In the genomic region with DNA sequence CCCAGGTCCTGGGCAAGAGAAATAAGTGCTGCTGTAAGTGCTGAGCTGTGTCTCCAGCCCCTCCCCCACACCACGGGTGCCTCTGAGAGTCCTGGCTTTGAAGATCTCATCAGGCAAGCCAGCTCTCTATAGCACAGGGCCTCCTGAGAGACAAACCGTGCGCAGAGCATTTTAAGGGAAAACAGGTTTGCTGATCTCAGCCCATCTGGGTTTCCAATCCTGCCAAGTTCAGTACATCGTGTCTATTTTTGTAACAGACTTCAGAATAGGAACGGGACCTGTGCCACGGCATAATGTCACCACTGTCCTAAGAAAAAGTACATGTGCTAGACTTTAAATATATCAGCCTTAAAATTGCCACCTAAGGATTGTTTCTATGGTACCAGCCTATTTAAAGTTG, we compare ENCODE assay signal across 13 mouse cellular contexts. TPM values are rescaled to one million over a fixed set of nuclear protein-coding genes. Genes with fewer than 3 reads are reported as not detected.
DNase-seq lines count a peak whose midpoint lies in the region; ATAC-seq and TF ChIP-seq lines count a peak whose summit lies in the region.
"Had no signal": no experiment of that assay in that cellular context is flagged by ENCODE, and none has a peak within 500 bp of the region (broad histone marks: within the 10 kb centered on the region; RNA-seq: fewer than 3 reads in every experiment).

No protein-coding gene starts in this region.

- no peaks in the 10 kb centered on the region for H3K9me3 ChIP-seq in forebrain, embryonic 14.5 days (replicated peaks; ENCODE audit: control insufficient read depth, low read length)
- no peaks in the 10 kb centered on the region for H3K9me3 ChIP-seq in forebrain, embryonic 15.5 days
- H3K9me3 ChIP-seq: forebrain, embryonic 13.5 days; hindbrain, embryonic 12.5 days had no signal

- peak; percentile 9 for DNase-seq in forebrain, embryonic 14.5 days (ENCODE audit: low spot score)
- DNase-seq in cerebellum, adult 2 months = peak; percentile 54 to 79
- DNase-seq in layer of hippocampus, adult 2 months (ENCODE audit: low spot score in 2 of 2) = peak; percentile 81 to 87
- no peak for DNase-seq in urinary bladder, postnatal 10 days (ENCODE audit: low spot score)
- no peak for DNase-seq in Muller cell, postnatal 12 days (ENCODE audit: inconsistent ontology term)
- DNase-seq in spleen, postnatal 4 days (ENCODE audit: low spot score in 2 of 2) = no peak
- DNase-seq: kidney, postnatal 4 days had no signal

- no peak overlapping the region for H3K4me2 ChIP-seq in forebrain, embryonic 14.5 days (ENCODE audit: low read length)
- no peak overlapping the region for H3K4me2 ChIP-seq in forebrain, embryonic 15.5 days (replicated peaks)
- H3K4me2 ChIP-seq: forebrain, embryonic 13.5 days; hindbrain, embryonic 12.5 days had no signal

- no peaks in the 10 kb centered on the region for H3K36me3 ChIP-seq in forebrain, embryonic 14.5 days (ENCODE audit: control insufficient read depth, insufficient read depth, low read length)
- H3K36me3 ChIP-seq in forebrain, embryonic 15.5 days = no peaks in the 10 kb centered on the region
- H3K36me3 ChIP-seq: hindbrain, embryonic 12.5 days had no signal

- TF ChIP-seq POLR2A in cerebellum, adult 2 months (IDR thresholded peaks at IDR 0.05; ENCODE audit: borderline replicate concordance, insufficient read depth, low read length) = no peak
- TF ChIP-seq POLR2A in olfactory bulb, adult 2 months (IDR thresholded peaks at IDR 0.05; ENCODE audit: insufficient read depth, low read depth, low read length) = no peak

- no peak for ATAC-seq in forebrain, embryonic 14.5 days
- no peak for ATAC-seq in forebrain, embryonic 15.5 days (replicated peaks)
- ATAC-seq: forebrain, embryonic 13.5 days; lung, postnatal 0 days had no signal

- H3K27ac ChIP-seq in forebrain, embryonic 14.5 days (ENCODE audit: low read depth, low read length) = no peak overlapping the region
- H3K27ac ChIP-seq in forebrain, embryonic 15.5 days (replicated peaks) = no peak overlapping the region
- no peak overlapping the region for H3K27ac ChIP-seq in cerebellum, adult 2 months (ENCODE audit: insufficient read depth, low read length)
- H3K27ac ChIP-seq in layer of hippocampus, adult 2 months = peak overlapping the region; percentile 85
- 0 out of 2 replicates have a peak overlapping the region, but pooled peaks have one; percentile 38 for H3K27ac ChIP-seq in olfactory bulb, adult 2 months (ENCODE audit: insufficient read depth, low read depth, low read length)
- H3K27ac ChIP-seq: forebrain, embryonic 13.5 days; hindbrain, embryonic 12.5 days had no signal

- H3K4me3 ChIP-seq in forebrain, embryonic 14.5 days (ENCODE audit: low read depth, low read length) = no peak overlapping the region
- no peak overlapping the region for H3K4me3 ChIP-seq in forebrain, embryonic 15.5 days
- H3K4me3 ChIP-seq in cerebellum, adult 2 months (replicated peaks; ENCODE audit: insufficient read depth, low read depth, low read length) = no peak overlapping the region
- no peak overlapping the region for H3K4me3 ChIP-seq in layer of hippocampus, adult 2 months
- no peak overlapping the region for H3K4me3 ChIP-seq in olfactory bulb, adult 2 months (ENCODE audit: insufficient read depth, low read depth, low read length)
- H3K4me3 ChIP-seq: forebrain, embryonic 13.5 days; hindbrain, embryonic 12.5 days had no signal

- H3K27me3 ChIP-seq in forebrain, embryonic 14.5 days (replicated peaks; ENCODE audit: control insufficient read depth, insufficient read depth, low read length) = no peaks in the 10 kb centered on the region
- no peaks in the 10 kb centered on the region for H3K27me3 ChIP-seq in forebrain, embryonic 15.5 days
- H3K27me3 ChIP-seq in cerebellum, adult 2 months (ENCODE audit: control insufficient read depth, insufficient read depth, low read length) = no peaks in the 10 kb centered on the region
- H3K27me3 ChIP-seq: forebrain, embryonic 13.5 days; hindbrain, embryonic 12.5 days had no signal

- no peak for TF ChIP-seq CTCF in cerebellum, adult 2 months (IDR thresholded peaks at IDR 0.05; ENCODE audit: borderline replicate concordance, insufficient read depth, low read depth, low read length)
- no peak for TF ChIP-seq CTCF in layer of hippocampus, adult 2 months (conservative IDR thresholded peaks at IDR 0.05)
- no peak for TF ChIP-seq CTCF in olfactory bulb, adult 2 months (IDR thresholded peaks at IDR 0.05; ENCODE audit: insufficient read depth, low read depth, low read length)

- H3K4me1 ChIP-seq in forebrain, embryonic 14.5 days (ENCODE audit: control insufficient read depth, insufficient read depth, low read length) = no peaks in the 10 kb centered on the region
- H3K4me1 ChIP-seq in forebrain, embryonic 15.5 days = peaks cover 7% of the 10 kb centered on the region
- peaks cover 11% of the 10 kb centered on the region for H3K4me1 ChIP-seq in cerebellum, adult 2 months (ENCODE audit: control insufficient read depth, insufficient read depth, low read length)
- peaks cover 27% of the 10 kb centered on the region for H3K4me1 ChIP-seq in olfactory bulb, adult 2 months (ENCODE audit: control insufficient read depth, insufficient read depth, low read length)

- H3K9ac ChIP-seq in forebrain, embryonic 14.5 days (ENCODE audit: low read length) = no peak overlapping the region
- no peak overlapping the region for H3K9ac ChIP-seq in forebrain, embryonic 15.5 days (replicated peaks)
- H3K9ac ChIP-seq: forebrain, embryonic 13.5 days; hindbrain, embryonic 12.5 days had no signal

- 68% methylated on average over 6 of the region's 6 CpGs for WGBS in forebrain, embryonic 14.5 days
- 61% methylated on average over 6 of the region's 6 CpGs for WGBS in forebrain, embryonic 15.5 days
- 12% methylated on average over 6 of the region's 6 CpGs for WGBS in cerebellum, adult 2 months
- 36% methylated on average over 6 of the region's 6 CpGs for WGBS in olfactory bulb, adult 2 months

RNA-seq across cellular contexts. Expression of a gene that starts 5.2 kb away (rescaled TPM):
- 19.0 and 25.2 TPM in 2 replicates for polyA plus RNA-seq in forebrain, embryonic 14.5 days (2014; fragmentation: Nextera tagmentation; extraction: Ambion mirVana)
- polyA plus RNA-seq in forebrain, embryonic 15.5 days (2015; fragmentation: Nextera tagmentation; extraction: Ambion mirVana) = 33.9 and 34.4 TPM in 2 replicates
- polyA plus RNA-seq in cerebellum, adult 2 months (2012; rRNA removed) = 48.2 and 50.8 TPM in 2 replicates
- 10 to 100 TPM; 40.6 to 40.8 TPM for total RNA-seq in layer of hippocampus, adult 2 months (2021)
- polyA plus RNA-seq in olfactory bulb, adult 2 months (2012; ENCODE audit: insufficient read depth, insufficient read length, low replicate concordance, missing spikeins) = not detected in 2 replicates

RNA-seq across cellular contexts. Expression of a gene that starts 21.9 kb away (rescaled TPM):
- 49.1 and 58.8 TPM in 2 replicates for polyA plus RNA-seq in forebrain, embryonic 14.5 days (2014; fragmentation: Nextera tagmentation; extraction: Ambion mirVana)
- polyA plus RNA-seq in forebrain, embryonic 15.5 days (2015; fragmentation: Nextera tagmentation; extraction: Ambion mirVana) = 54.0 and 57.5 TPM in 2 replicates
- polyA plus RNA-seq in cerebellum, adult 2 months (2012; rRNA removed) = 56.6 and 61.3 TPM in 2 replicates
- 10 to 100 TPM; 21.4 to 30.4 TPM for total RNA-seq in layer of hippocampus, adult 2 months (2021)
- polyA plus RNA-seq in olfactory bulb, adult 2 months (2012; ENCODE audit: insufficient read depth, insufficient read length, low replicate concordance, missing spikeins) = not detected in 2 replicates

RNA-seq across cellular contexts. Expression of a gene that starts 21.9 kb away (rescaled TPM):
- polyA plus RNA-seq in forebrain, embryonic 14.5 days (2014; fragmentation: Nextera tagmentation; extraction: Ambion mirVana) = 26.2 and 27.0 TPM in 2 replicates
- 33.4 and 33.8 TPM in 2 replicates for polyA plus RNA-seq in forebrain, embryonic 15.5 days (2015; fragmentation: Nextera tagmentation; extraction: Ambion mirVana)
- polyA plus RNA-seq in cerebellum, adult 2 months (2012; rRNA removed) = 47.4 and 54.5 TPM in 2 replicates
- total RNA-seq in layer of hippocampus, adult 2 months (2021) = 10 to 100 TPM; 30.3 to 37.5 TPM
- polyA plus RNA-seq in olfactory bulb, adult 2 months (2012; ENCODE audit: insufficient read depth, insufficient read length, low replicate concordance, missing spikeins) = not detected in 2 replicates

RNA-seq across cellular contexts. Expression of a gene that starts 34.9 kb away (rescaled TPM):
- polyA plus RNA-seq in forebrain, embryonic 14.5 days (2014; fragmentation: Nextera tagmentation; extraction: Ambion mirVana) = 0.08 and 0.10 TPM in 2 replicates
- polyA plus RNA-seq in forebrain, embryonic 15.5 days (2015; fragmentation: Nextera tagmentation; extraction: Ambion mirVana) = 0.08 and 0.27 TPM in 2 replicates
- polyA plus RNA-seq in cerebellum, adult 2 months (2012; rRNA removed) = not detected in 2 replicates
- not detected for total RNA-seq in layer of hippocampus, adult 2 months (2021)
- polyA plus RNA-seq in olfactory bulb, adult 2 months (2012; ENCODE audit: insufficient read depth, insufficient read length, low replicate concordance, missing spikeins) = not detected in 2 replicates
- total RNA-seq: common myeloid progenitor, adult 5-6 weeks had no signal

RNA-seq across cellular contexts. Expression of a gene that starts 44.4 kb away (rescaled TPM):
- 29.5 and 30.6 TPM in 2 replicates for polyA plus RNA-seq in forebrain, embryonic 14.5 days (2014; fragmentation: Nextera tagmentation; extraction: Ambion mirVana)
- 28.8 and 29.5 TPM in 2 replicates for polyA plus RNA-seq in forebrain, embryonic 15.5 days (2015; fragmentation: Nextera tagmentation; extraction: Ambion mirVana)
- 30.3 and 35.2 TPM in 2 replicates for polyA plus RNA-seq in cerebellum, adult 2 months (2012; rRNA removed)
- 10 to 100 TPM; 45.3 to 45.4 TPM for total RNA-seq in layer of hippocampus, adult 2 months (2021)
- not detected in 2 replicates for polyA plus RNA-seq in olfactory bulb, adult 2 months (2012; ENCODE audit: insufficient read depth, insufficient read length, low replicate concordance, missing spikeins)

Comparison
In these comparisons a context has a peak if more than half of its experiments do, and no peak if none do; other contexts are left out.
1. DNase-seq: peak in forebrain, embryonic 14.5 days (single experiment), cerebellum, adult 2 months (2 of 2) and layer of hippocampus, adult 2 months (2 of 2); none in urinary bladder, postnatal 10 days (single experiment), Muller cell, postnatal 12 days (single experiment) and spleen, postnatal 4 days (0 of 2).
2. H3K27ac ChIP-seq: peak in layer of hippocampus, adult 2 months (single experiment) and olfactory bulb, adult 2 months (single experiment); none in forebrain, embryonic 14.5 days (single experiment), forebrain, embryonic 15.5 days (single experiment) and cerebellum, adult 2 months (single experiment).
3. RNA of a gene that starts 21.9 kb away (polyA plus RNA-seq): 49.1 to 58.8 TPM in forebrain, embryonic 14.5 days, 54.0 to 57.5 TPM in forebrain, embryonic 15.5 days and 56.6 to 61.3 TPM in cerebellum, adult 2 months; not detected in olfactory bulb, adult 2 months; every median in the first group is over 10 times any median in the second.